Mouse (Mus musculus) urinary bladder, postnatal 4 days (tissue): ENCODE results near the gene S1pr1.
A peak's percentile ranks its signal among the peaks of the same experiment; 100 is the strongest.

ENCODE experiments used
- DNase-seq, 2 experiments: peaks; one replicate each; pipeline ENCODE4 v3.0.0; 2021 to 2022; ENCODE audit warnings: low spot score in 2 of 2

Gene S1pr1

GRCm38 (mm10) chr3:115714671-115715651 is at the start of gene S1pr1:
Gene S1pr1, minus strand, starts transcription at chr3:115715072.
- DNase-seq, result peak; percentile 53 to 68

GRCm38 (mm10) chr3:115763292-115763691 is 48.4 kb upstream of the S1pr1 start:
- no peak for DNase-seq

- no peak for DNase-seq
Observed at GRCm38 (mm10) chr3:115762841-115763240, 48.0 kb upstream of the S1pr1 start.

- DNase-seq, result no peak
Observed at GRCm38 (mm10) chr3:115759659-115760058, 44.8 kb upstream of the S1pr1 start.

GRCm38 (mm10) chr3:115758455-115758912 is 43.6 kb upstream of the S1pr1 start:
- no peak for DNase-seq

GRCm38 (mm10) chr3:115754466-115754865 is 39.6 kb upstream of the S1pr1 start:
- no peak for DNase-seq

- DNase-seq, result no peak
Observed at GRCm38 (mm10) chr3:115750369-115750768, 35.5 kb upstream of the S1pr1 start.

DNA sequence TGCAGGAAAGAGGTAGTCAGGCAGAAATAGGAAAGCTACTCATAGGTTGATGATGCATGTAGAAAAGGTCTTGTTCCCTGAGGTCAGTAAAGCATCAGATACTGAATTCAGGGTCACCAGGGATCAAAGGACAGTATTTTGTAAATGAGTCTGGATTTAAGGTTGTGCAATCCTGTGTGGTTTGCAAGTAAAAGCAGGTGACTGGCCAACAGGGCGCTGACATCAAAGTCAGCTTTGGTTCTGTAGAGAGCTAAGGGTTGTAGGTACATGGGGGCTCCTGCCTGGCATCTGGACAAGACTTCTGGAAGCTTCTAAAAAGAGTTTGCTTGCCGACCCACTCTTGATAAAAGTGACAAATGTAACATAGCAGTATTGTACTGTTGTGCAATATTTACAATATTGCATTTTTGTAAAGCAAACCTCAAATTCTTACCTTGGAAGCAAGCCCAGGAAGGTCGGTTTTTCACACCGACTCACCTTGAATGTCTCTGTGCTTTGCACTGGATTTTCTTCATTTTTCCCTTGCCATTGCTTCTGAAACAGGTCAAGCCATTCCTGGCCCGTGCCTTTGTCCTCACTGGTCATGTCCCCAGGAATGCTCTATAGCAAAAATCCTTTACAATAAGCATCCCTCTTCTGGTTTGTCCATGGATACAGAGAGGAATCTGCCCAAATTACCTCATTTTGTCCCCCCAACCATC is 33.6 kb upstream of the S1pr1 start:
- DNase-seq, result no peak

DNA sequence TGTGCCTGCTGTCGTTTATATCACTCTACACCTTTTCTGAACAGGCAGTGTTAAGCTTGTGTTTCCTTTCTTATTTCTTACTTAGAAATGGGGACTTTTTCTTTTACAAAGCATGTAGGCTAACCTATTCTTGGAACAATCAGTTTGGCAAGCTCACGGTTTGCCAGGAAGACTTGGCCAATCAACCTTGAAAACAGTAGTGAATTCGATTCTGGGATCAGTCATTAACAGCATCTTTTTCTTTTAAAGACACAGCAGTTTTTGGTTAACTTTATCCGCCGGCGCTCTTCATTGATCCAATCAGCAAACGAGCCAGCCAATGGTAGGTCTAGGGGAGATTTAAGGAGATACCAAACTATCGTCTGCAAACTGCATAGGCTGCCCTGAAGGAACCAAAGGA is 31.6 kb upstream of the S1pr1 start:
- DNase-seq, result no peak

DNA sequence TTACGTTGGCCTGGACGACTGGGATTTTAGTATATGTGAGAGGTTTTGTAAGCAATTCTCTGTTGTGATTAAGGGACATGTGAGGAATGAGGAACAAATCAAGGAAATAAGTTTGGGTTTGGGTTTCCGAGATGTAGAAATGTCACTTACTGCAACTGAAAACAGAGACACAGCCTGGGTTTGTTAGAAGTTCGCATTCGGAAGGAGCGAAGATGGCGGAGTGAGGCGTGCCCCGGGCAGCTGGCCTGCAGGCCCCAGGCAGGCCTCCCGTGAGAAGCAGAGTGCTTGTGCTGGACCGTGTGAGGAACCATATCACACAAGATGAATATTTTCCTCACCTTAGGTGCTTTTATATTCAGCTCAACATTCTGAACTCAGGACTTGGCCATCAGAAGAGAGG is 30.2 kb upstream of the S1pr1 start:
- DNase-seq, result no peak

GRCm38 (mm10) chr3:115738524-115738923 is 23.7 kb upstream of the S1pr1 start:
- DNase-seq, result no peak

DNA sequence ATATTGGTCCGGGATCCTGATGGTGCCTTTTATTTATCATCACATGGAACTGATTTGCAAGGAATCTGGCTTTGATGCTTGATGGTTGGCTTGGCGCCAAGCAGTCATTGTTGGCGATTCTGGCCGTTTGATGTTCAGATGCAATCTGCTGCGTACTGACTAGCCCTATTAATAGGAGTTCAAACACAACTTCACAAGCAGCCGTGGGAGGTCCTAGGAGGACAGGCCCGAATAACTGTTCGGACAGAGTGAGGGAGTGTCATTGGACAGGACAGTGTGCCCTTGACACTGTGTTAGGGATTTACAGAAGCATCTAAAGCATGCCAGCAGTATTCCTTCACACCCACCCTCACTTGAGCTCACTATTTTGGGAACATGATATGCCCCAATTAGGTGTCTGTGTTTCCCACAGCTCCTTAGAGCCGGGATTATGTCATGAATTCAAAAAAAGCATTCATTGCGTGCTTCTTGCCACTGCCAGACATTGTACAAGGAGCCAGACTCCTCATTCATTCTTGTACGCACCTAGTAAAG is 23.0 kb upstream of the S1pr1 start:
- no peak for DNase-seq

- no peak for DNase-seq
Observed at GRCm38 (mm10) chr3:115735540-115735939, 20.7 kb upstream of the S1pr1 start.

DNA sequence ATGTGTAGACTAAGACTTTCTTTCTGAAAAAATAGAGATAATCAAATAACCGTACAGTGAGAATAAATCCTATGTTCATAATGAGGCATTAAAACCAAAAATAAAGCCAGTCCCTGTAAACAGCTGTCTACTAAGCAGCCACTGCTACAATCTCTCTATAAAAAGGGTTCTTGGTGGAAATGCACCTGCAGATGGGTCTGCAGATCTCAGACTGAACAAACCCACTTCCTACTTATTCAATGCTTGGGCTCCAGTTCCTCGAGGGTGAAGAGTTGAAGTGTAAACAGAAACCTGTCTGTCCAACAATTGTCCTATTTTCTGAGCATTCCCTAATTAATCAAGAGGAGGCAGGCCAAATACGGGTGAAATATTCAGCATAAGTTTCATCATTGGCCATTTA is 20.0 kb upstream of the S1pr1 start:
- DNase-seq, result no peak

GRCm38 (mm10) chr3:115730336-115730735 is 15.5 kb upstream of the S1pr1 start:
- DNase-seq, result no peak

GRCm38 (mm10) chr3:115729187-115729586 is 14.3 kb upstream of the S1pr1 start:
- no peak for DNase-seq

DNA sequence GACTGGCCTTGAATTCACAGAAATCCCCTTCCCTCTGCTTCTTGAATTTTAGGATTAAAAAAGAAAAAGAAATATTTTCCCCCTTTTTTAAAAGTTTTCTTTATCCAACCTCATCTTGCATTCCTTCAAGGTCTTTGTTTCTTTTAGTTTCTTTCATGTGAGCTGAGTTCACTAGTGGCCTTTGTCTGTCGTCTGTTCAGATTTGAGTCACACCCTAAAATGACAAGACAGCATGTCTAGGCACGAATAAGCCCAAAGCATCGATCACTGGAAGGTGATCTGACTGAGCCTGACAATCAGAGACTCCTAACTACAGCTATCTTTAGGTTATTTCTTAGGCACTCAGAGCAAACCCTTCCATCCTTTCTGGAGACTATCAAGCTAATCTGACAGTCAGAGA is 13.3 kb upstream of the S1pr1 start:
- no peak for DNase-seq

DNA sequence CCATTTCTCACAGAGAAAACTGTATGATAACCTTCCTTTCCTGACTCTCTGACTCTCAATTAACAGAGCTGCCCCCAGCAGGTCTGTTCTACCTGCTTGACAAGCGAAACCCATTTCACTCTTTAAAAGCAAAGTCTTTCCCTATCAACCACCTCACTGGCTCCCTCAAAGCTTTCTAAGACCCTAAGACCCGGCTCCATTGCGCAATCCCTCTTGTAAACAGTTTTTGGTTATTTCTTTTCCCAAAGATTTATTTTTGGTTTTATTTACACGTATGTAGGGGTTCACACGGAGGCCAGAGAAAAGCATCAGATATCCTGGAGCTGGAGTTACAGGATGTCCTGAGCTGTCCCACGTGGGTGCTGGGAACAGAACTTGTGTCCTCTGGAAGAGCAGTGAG is 4.0 kb upstream of the S1pr1 start:
- DNase-seq, result no peak

GRCm38 (mm10) chr3:115715900-115716515 is 1.1 kb upstream of the S1pr1 start:
- no peak for DNase-seq

GRCm38 (mm10) chr3:115714049-115714435 is 830 bp downstream of the S1pr1 start:
- DNase-seq, result no peak

- DNase-seq, result no peak
Observed at GRCm38 (mm10) chr3:115713417-115714048, 1.3 kb downstream of the S1pr1 start.

DNA sequence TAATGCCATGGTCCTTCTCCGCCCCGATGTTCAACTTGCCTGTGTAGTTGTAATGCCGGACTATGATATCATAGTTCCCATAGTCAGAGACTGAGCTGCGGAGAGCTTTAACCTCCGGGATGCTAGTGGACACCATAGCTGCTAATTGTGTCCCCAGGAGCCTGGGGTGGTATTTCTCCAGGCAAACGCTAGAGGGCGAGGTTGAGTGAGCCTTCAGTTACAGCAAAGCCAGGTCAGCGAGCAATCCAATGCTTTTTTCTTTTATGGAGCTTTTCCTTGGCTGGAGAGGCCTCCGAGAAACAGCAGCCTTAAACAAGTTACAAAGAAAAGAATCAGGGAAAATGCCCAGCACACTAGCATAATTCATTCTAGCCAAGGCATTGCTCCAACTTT is 2.1 kb downstream of the S1pr1 start:
- DNase-seq, result peak; percentile 63 to 78
